Mouse (Mus musculus): ENCODE results near the gene AL607142.1. TPM values are rescaled to one million over a fixed set of nuclear protein-coding genes. Genes with fewer than 3 reads are reported as not detected.

AL607142.1 gene
- polyA plus RNA-seq, 1 experiment: not detected

- H3K27ac ChIP-seq (ENCODE audit: insufficient read depth, low read depth, low read length): no peak overlapping the region
- H3K4me1 ChIP-seq (ENCODE audit: control insufficient read depth, insufficient read depth, low read length): peaks cover 35% of the 10 kb centered on the region
- H3K4me3 ChIP-seq (ENCODE audit: insufficient read depth, low read depth, low read length): no peak overlapping the region
- TF ChIP-seq POLR2A (IDR thresholded peaks at IDR 0.05; ENCODE audit: insufficient read depth, low read depth, low read length) (no peak), CTCF (IDR thresholded peaks at IDR 0.05; ENCODE audit: insufficient read depth, low read depth, low read length) (peak; percentile 41; the same call in 1 of the 2 replicates)
- 46% methylated on average over 4 of the region's 4 CpGs for WGBS
These were observed 64.6 kb downstream of the AL607142.1 start for GRCm38 (mm10) chr4:120129233-120129885.

GRCm38 (mm10) chr4:120130926-120131325 is 66.1 kb downstream of the AL607142.1 start:
- H3K4me3 ChIP-seq (ENCODE audit: insufficient read depth, low read depth, low read length): no peak overlapping the region
- 92% methylated on average over 4 of the region's 4 CpGs for WGBS
- peaks cover 25% of the 10 kb centered on the region for H3K4me1 ChIP-seq (ENCODE audit: control insufficient read depth, insufficient read depth, low read length)
- TF ChIP-seq CTCF (IDR thresholded peaks at IDR 0.05; ENCODE audit: insufficient read depth, low read depth, low read length) (no peak), POLR2A (IDR thresholded peaks at IDR 0.05; ENCODE audit: insufficient read depth, low read depth, low read length) (no peak)
- H3K27ac ChIP-seq (ENCODE audit: insufficient read depth, low read depth, low read length): no peak overlapping the region

GRCm38 (mm10) chr4:120131441-120132220 is 66.8 kb downstream of the AL607142.1 start:
- TF ChIP-seq POLR2A (IDR thresholded peaks at IDR 0.05; ENCODE audit: insufficient read depth, low read depth, low read length): no peak
- no peak for TF ChIP-seq CTCF (IDR thresholded peaks at IDR 0.05; ENCODE audit: insufficient read depth, low read depth, low read length)
- 67% methylated on average over 24 of the region's 24 CpGs for WGBS

GRCm38 (mm10) chr4:120134223-120134622 is 69.4 kb downstream of the AL607142.1 start:
- 88% methylated on average over 6 of the region's 6 CpGs for WGBS
- Histone ChIP-seq H3K4me3 (ENCODE audit: insufficient read depth, low read depth, low read length) (no peak overlapping the region), H3K4me1 (ENCODE audit: control insufficient read depth, insufficient read depth, low read length) (peaks cover 3% of the 10 kb centered on the region; the same call in 1 of the 2 replicates), H3K27ac (ENCODE audit: insufficient read depth, low read depth, low read length) (no peak overlapping the region)
- no peak for TF ChIP-seq CTCF (IDR thresholded peaks at IDR 0.05; ENCODE audit: insufficient read depth, low read depth, low read length)
- no peak for TF ChIP-seq POLR2A (IDR thresholded peaks at IDR 0.05; ENCODE audit: insufficient read depth, low read depth, low read length)

More at GRCm38 (mm10) chr4:120131441-120132220, 66.8 kb downstream of the AL607142.1 start:
- Histone ChIP-seq H3K4me1 (ENCODE audit: control insufficient read depth, insufficient read depth, low read length) (peaks cover 20% of the 10 kb centered on the region), H3K27ac (ENCODE audit: insufficient read depth, low read depth, low read length) (no peak overlapping the region), H3K4me3 (ENCODE audit: insufficient read depth, low read depth, low read length) (no peak overlapping the region)

- H3K4me3 ChIP-seq (ENCODE audit: insufficient read depth, low read depth, low read length): no peak overlapping the region
- peaks cover 18% of the 10 kb centered on the region for H3K4me1 ChIP-seq (ENCODE audit: control insufficient read depth, insufficient read depth, low read length)
- no peak for TF ChIP-seq POLR2A (IDR thresholded peaks at IDR 0.05; ENCODE audit: insufficient read depth, low read depth, low read length)
- TF ChIP-seq CTCF (IDR thresholded peaks at IDR 0.05; ENCODE audit: insufficient read depth, low read depth, low read length): no peak
- no peak overlapping the region for H3K27ac ChIP-seq (ENCODE audit: insufficient read depth, low read depth, low read length)
- WGBS: 90% methylated on average over 1 of the region's 1 CpGs
These were observed 77.0 kb downstream of the AL607142.1 start for GRCm38 (mm10) chr4:120141810-120142209.

- Histone ChIP-seq H3K4me3 (ENCODE audit: insufficient read depth, low read depth, low read length) (no peak overlapping the region), H3K27ac (ENCODE audit: insufficient read depth, low read depth, low read length) (no peak overlapping the region), H3K4me1 (ENCODE audit: control insufficient read depth, insufficient read depth, low read length) (peaks cover 18% of the 10 kb centered on the region)
- no peak for TF ChIP-seq POLR2A (IDR thresholded peaks at IDR 0.05; ENCODE audit: insufficient read depth, low read depth, low read length)
- no peak for TF ChIP-seq CTCF (IDR thresholded peaks at IDR 0.05; ENCODE audit: insufficient read depth, low read depth, low read length)
- 66% methylated on average over 9 of the region's 9 CpGs for WGBS
These were observed 78.1 kb downstream of the AL607142.1 start for GRCm38 (mm10) chr4:120142905-120143304.

Other genes with a start within 250 kb of the AL607142.1 start
- not detected in 2 replicates for gene Edn2, start 96.2 kb downstream of the AL607142.1 start, polyA plus RNA-seq (2012; ENCODE audit: insufficient read depth, insufficient read length, low replicate concordance, missing spikeins)
- not detected in 2 replicates for gene Foxo6, start 222.4 kb downstream of the AL607142.1 start, polyA plus RNA-seq (2012; ENCODE audit: insufficient read depth, insufficient read length, low replicate concordance, missing spikeins)